Mouse (Mus musculus): ENCODE measurements at regions not wholly inside any gene's neighbourhood (a gene's known extent, or its start where the extent isn't known, plus 50 kb on each side); places are given as distances from the start of the nearest gene placed in this dataset.

GRCm38 (mm10) chr14:102825525-102825924 is 156.9 kb downstream of the Kctd12 start:
- ATAC-seq (ENCODE audit: low read depth): no peak
- H3K9ac ChIP-seq: no peak overlapping the region
- H3K27me3 ChIP-seq: no peaks in the 10 kb centered on the region
- no peak overlapping the region for H3K4me3 ChIP-seq
- 92% methylated on average over 7 of the region's 7 CpGs for WGBS
- no peaks in the 10 kb centered on the region for H3K9me3 ChIP-seq
- no peak overlapping the region for H3K27ac ChIP-seq (replicated peaks)
- H3K4me1 ChIP-seq (replicated peaks): no peaks in the 10 kb centered on the region
- no peak overlapping the region for H3K4me2 ChIP-seq
- H3K36me3 ChIP-seq: no peaks in the 10 kb centered on the region

DNA sequence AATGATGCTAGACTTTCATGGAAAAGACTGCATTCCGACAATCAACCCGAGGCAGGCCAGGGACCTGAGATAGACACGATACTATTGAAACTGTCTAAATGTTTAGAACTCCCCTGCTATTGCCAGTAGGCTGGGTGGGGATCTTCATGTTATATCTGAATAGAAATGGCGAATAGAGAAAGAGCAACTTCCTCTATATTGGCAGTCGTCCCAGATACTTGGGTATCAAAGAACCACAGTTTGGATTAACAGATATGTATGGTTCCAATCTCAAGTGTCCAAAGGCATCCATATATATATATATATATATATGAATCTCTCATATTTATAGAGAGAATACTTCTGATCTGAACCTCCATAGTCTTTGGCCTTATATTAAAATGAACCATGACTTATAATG is 161.8 kb downstream of the Kctd12 start:
- Histone ChIP-seq H3K4me3 (no peak overlapping the region), H3K4me1 (replicated peaks) (no peaks in the 10 kb centered on the region), H3K27me3 (no peaks in the 10 kb centered on the region), H3K9me3 (no peaks in the 10 kb centered on the region), H3K36me3 (no peaks in the 10 kb centered on the region), H3K27ac (replicated peaks) (no peak overlapping the region), H3K4me2 (no peak overlapping the region), H3K9ac (no peak overlapping the region)
- WGBS: 90% methylated on average over 5 of the region's 5 CpGs
- ATAC-seq (ENCODE audit: low read depth): no peak

DNA sequence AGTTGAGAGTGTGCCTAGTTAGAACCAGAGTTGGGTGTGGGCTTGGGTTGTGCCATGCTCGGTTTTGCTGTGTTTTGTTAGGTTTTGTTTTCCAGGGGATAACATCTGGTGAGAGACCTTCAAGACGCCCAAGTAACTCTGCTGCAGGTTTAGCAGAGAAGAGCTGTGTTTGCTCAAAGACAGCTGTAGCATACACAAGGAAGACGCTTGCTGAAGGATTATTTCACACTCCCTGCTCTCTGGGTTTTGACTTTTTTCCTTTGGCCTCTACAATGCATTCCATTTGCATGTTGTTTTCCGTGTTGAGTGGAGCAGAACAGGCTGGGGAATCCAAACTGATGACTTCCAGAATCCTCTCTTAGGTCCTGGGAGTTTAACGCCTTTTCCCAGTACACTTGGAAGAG is 170.8 kb downstream of the Kctd12 start:
- Histone ChIP-seq H3K27me3 (no peaks in the 10 kb centered on the region), H3K4me3 (no peak overlapping the region), H3K27ac (replicated peaks) (no peak overlapping the region), H3K9ac (no peak overlapping the region), H3K36me3 (no peaks in the 10 kb centered on the region), H3K4me1 (replicated peaks) (no peaks in the 10 kb centered on the region), H3K4me2 (no peak overlapping the region), H3K9me3 (no peaks in the 10 kb centered on the region)
- no peak for ATAC-seq (ENCODE audit: low read depth)
- 74% methylated on average over 5 of the region's 5 CpGs for WGBS

- Histone ChIP-seq H3K4me1 (replicated peaks) (no peaks in the 10 kb centered on the region), H3K4me2 (no peak overlapping the region), H3K27ac (replicated peaks) (no peak overlapping the region), H3K9me3 (no peaks in the 10 kb centered on the region), H3K9ac (no peak overlapping the region), H3K4me3 (no peak overlapping the region), H3K36me3 (no peaks in the 10 kb centered on the region), H3K27me3 (no peaks in the 10 kb centered on the region)
- WGBS: 57% methylated on average over 5 of the region's 5 CpGs
- no peak for ATAC-seq (ENCODE audit: low read depth)
Observed at GRCm38 (mm10) chr14:102811022-102811421, 171.4 kb downstream of the Kctd12 start.

DNA sequence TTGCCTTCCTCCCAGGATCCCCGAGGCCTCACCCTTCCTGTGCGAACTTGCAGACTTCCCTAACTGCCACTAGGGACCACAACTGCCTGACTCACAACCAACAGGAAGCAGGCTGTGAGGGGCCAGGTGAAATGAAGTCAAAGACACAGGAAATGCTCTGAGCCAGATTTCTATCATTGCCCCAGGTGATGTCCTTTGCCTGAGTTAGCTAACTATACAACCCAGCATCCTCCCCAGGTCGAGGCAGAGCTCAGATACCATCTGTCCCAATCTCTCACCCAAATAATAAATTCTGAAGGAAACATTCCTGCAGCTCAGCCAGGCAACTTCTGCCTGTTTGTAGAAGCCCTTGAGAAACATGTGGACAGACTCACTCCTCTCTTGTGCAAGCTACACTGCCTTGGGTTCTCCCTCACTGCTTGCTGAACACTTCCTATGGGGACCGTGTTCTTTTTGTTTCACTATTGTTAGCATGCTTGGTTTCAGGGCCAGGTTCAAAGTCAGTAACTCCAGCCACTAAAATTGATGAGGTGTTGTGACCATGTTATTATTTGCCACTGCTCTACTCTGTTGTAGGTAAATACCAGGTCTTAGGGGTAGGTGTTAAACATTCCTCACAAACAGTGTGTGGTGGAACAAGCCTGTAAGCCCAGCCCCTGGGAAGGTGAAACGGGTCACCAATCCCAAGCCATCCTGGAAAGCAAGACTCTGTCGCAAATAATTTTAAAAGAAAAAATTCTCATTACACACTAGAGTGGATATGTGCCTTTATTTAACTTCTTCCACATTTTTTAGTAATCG is 172.1 kb downstream of the Kctd12 start:
- no peak overlapping the region for H3K4me2 ChIP-seq
- H3K36me3 ChIP-seq: no peaks in the 10 kb centered on the region
- no peaks in the 10 kb centered on the region for H3K27me3 ChIP-seq
- H3K4me1 ChIP-seq (replicated peaks): no peaks in the 10 kb centered on the region
- H3K4me3 ChIP-seq: no peak overlapping the region
- 77% methylated on average over 7 of the region's 7 CpGs for WGBS
- ATAC-seq (ENCODE audit: low read depth): no peak
- no peaks in the 10 kb centered on the region for H3K9me3 ChIP-seq
- H3K9ac ChIP-seq: no peak overlapping the region
- H3K27ac ChIP-seq (replicated peaks): no peak overlapping the region

DNA sequence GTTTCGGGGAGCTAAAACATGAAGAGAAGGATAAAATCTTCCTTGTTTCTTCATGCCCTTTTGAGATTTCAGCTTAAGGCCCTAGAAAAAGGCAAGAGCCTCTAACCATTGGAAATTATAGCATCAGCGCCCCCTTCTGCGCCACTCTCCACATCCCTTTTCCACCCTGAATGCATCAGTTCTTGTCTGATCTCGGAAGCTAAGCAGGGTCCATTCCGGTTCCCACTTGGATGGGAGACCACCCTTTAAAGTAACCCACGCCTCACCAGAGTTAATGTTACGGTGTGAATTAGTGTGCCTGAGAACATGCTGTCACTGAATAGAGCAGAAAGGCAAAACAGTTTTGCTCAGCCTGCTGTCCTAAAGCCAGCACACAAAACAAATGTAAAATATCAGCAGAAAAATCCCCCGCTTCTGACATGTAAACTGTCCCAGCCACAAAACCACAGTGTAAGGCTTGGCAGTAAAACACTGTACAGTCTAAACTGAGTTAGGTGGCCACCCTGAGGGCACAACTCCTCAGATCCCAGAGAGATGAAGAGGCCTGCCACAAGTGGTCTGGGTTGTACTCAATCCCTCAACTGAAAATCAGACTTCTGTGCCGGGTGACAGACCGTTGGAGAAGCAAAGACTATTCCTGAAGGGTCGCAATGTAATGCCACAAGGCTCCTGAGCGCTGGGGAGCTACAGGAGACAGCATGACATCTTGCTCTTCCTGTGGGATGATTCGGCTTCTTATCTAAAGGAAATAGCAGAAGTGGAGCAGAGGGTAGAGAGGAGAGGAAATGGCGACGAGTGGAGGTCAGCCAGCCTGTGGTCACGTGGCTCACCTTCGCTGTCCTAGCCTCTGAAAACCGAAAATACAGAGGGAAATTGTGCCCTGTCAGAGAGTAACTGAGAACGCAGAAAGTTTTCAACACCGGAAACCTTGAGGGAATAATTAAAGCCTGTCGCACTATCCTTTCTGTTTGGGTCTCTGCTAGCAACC is 176.2 kb downstream of the Kctd12 start:
- Histone ChIP-seq H3K9me3 (no peaks in the 10 kb centered on the region), H3K27me3 (no peaks in the 10 kb centered on the region), H3K4me3 (no peak overlapping the region), H3K9ac (no peak overlapping the region), H3K36me3 (no peaks in the 10 kb centered on the region), H3K4me1 (replicated peaks) (no peaks in the 10 kb centered on the region), H3K4me2 (no peak overlapping the region), H3K27ac (replicated peaks) (no peak overlapping the region)
- ATAC-seq (ENCODE audit: low read depth): no peak
- WGBS: 68% methylated on average over 21 of the region's 21 CpGs

DNA sequence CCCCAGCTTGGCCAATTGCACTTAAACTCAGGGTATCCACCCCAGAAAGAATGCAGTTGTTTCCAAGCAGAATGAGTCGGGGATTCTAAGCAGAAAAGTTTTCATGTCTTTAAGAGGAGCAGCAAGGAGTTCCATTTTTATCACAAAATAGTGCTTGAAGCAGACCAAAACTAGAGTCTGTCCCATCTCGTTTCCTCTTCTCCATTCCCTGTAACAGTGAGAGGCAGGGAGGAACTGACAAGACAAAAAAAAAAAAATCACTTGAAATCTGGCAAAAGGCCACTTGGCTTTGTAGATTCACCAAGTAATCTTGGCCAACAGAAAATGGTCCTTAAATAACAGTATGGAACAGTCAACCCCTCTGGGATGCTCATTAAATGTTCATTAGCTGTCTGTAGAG is 186.8 kb downstream of the Kctd12 start:
- H3K9me3 ChIP-seq: no peaks in the 10 kb centered on the region
- no peak overlapping the region for H3K4me2 ChIP-seq
- WGBS: 81% methylated on average over 2 of the region's 2 CpGs
- no peak overlapping the region for H3K4me3 ChIP-seq
- H3K27ac ChIP-seq (replicated peaks): no peak overlapping the region
- ATAC-seq (ENCODE audit: low read depth): no peak
- no peak overlapping the region for H3K9ac ChIP-seq
- H3K27me3 ChIP-seq: no peaks in the 10 kb centered on the region
- no peaks in the 10 kb centered on the region for H3K36me3 ChIP-seq
- no peaks in the 10 kb centered on the region for H3K4me1 ChIP-seq (replicated peaks)

DNA sequence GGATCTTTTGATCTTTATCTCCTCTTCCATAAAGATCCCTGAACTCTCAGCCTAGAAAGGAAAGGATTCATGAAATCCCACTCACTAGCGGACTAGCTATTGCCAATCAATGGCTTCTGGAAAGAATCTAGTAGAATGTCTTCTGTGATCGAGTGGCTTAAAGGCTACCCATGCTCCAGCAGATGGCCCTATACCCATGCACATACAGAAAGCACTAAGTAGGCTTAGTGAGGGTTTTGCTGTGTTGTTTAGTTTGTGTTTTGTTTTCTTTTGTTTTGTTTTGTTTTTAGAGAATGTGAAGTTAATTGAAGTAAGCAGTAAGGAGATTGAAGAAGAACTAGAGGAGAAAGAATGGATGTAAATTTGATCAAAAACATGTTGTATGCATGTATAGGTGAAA is 187.5 kb downstream of the Kctd12 start:
- Histone ChIP-seq H3K27ac (replicated peaks) (no peak overlapping the region), H3K9ac (no peak overlapping the region), H3K4me1 (replicated peaks) (no peaks in the 10 kb centered on the region), H3K4me3 (no peak overlapping the region), H3K9me3 (no peaks in the 10 kb centered on the region), H3K36me3 (no peaks in the 10 kb centered on the region), H3K4me2 (no peak overlapping the region), H3K27me3 (no peaks in the 10 kb centered on the region)
- WGBS: 95% methylated on average over 2 of the region's 2 CpGs
- no peak for ATAC-seq (ENCODE audit: low read depth)

GRCm38 (mm10) chr14:102793753-102794152 is 188.7 kb downstream of the Kctd12 start:
- Histone ChIP-seq H3K4me3 (no peak overlapping the region), H3K36me3 (no peaks in the 10 kb centered on the region), H3K4me2 (no peak overlapping the region), H3K9me3 (no peaks in the 10 kb centered on the region), H3K4me1 (replicated peaks) (no peaks in the 10 kb centered on the region), H3K27ac (replicated peaks) (no peak overlapping the region), H3K9ac (no peak overlapping the region), H3K27me3 (no peaks in the 10 kb centered on the region)
- 86% methylated on average over 7 of the region's 7 CpGs for WGBS
- no peak for ATAC-seq (ENCODE audit: low read depth)

- Histone ChIP-seq H3K27me3 (no peaks in the 10 kb centered on the region), H3K4me2 (no peak overlapping the region), H3K9me3 (no peaks in the 10 kb centered on the region), H3K9ac (no peak overlapping the region), H3K27ac (replicated peaks) (no peak overlapping the region), H3K4me3 (no peak overlapping the region), H3K36me3 (no peaks in the 10 kb centered on the region), H3K4me1 (replicated peaks) (no peaks in the 10 kb centered on the region)
- ATAC-seq (ENCODE audit: low read depth): no peak
- 84% methylated on average over 3 of the region's 3 CpGs for WGBS
Observed at GRCm38 (mm10) chr14:102790916-102791315, 191.5 kb downstream of the Kctd12 start.

DNA sequence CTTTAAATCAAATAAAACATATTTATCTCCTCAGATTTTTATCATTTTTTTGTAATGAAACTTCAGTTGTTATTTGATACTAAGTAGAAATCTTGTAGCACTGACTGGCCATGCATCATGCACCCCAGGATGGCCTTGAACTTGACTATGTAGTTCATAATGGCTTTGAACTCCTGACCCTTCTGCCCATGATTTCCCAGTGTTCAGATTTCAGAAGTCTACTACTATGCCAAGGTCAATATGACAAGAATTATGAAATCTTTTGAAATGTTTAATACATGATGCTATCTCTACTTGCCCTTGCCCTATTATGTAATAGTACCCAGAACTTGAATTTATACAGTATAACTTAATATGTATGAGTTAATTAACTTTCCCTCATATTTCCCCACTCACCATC is 200.2 kb downstream of the Kctd12 start:
- Histone ChIP-seq H3K27ac (replicated peaks) (no peak overlapping the region), H3K4me3 (no peak overlapping the region), H3K36me3 (no peaks in the 10 kb centered on the region), H3K9me3 (no peaks in the 10 kb centered on the region), H3K4me1 (replicated peaks) (no peaks in the 10 kb centered on the region), H3K4me2 (no peak overlapping the region), H3K9ac (no peak overlapping the region), H3K27me3 (no peaks in the 10 kb centered on the region)
- ATAC-seq (ENCODE audit: low read depth): no peak

DNA sequence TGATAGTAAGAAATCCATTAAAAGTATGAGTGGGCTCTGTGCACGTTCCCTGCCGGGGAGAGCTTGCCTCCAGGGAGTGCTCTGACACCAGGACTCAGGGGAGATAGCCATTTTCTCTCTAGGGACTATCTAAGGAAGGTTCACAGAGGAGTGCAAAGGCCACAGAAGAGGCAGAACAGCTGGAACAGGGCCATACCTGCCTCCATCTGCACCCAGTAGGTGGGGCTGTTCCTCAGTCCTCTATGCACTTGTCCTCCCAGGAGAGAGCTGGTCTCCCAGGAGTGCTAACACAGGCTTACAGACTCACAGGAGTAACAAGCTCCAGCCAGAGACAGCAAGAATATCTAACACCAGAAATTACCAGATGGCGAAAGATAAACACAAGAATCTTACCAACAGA is 212.7 kb downstream of the Kctd12 start:
- H3K27ac ChIP-seq (replicated peaks): no peak overlapping the region
- H3K9ac ChIP-seq: no peak overlapping the region
- H3K9me3 ChIP-seq: no peaks in the 10 kb centered on the region
- no peak overlapping the region for H3K4me3 ChIP-seq
- no peaks in the 10 kb centered on the region for H3K27me3 ChIP-seq
- H3K4me2 ChIP-seq: no peak overlapping the region
- ATAC-seq (ENCODE audit: low read depth): no peak
- H3K36me3 ChIP-seq: no peaks in the 10 kb centered on the region
- no peaks in the 10 kb centered on the region for H3K4me1 ChIP-seq (replicated peaks)
- WGBS: 62% methylated on average over 3 of the region's 3 CpGs

Measured in neural tube, embryonic 13.5 days (tissue).